Mouse (Mus musculus): Measurements from ENCODE around the gene Ces2a.

GRCm38 (mm10) chr8:104757621-104758020, 23.8 kb downstream of the Ces2a start:
- TF ChIP-seq CTCF (IDR thresholded peaks at IDR 0.05; ENCODE audit: borderline replicate concordance, extremely low read depth, insufficient read depth, insufficient read length) = no peak
- TF ChIP-seq POLR2A (IDR thresholded peaks at IDR 0.05; ENCODE audit: borderline replicate concordance, extremely low read depth, insufficient read depth, insufficient read length, poor library complexity, severe bottlenecking) = no peak

All from brain, embryonic 14.5 days (tissue).